Mouse (Mus musculus): ENCODE measurements around the gene Pilra.
"Not testable (repeated sequence)": the region's sequence is repeated elsewhere in the genome, so short reads cannot be mapped to it uniquely, and the experiment has no call there.

The Pilra gene

DNA sequence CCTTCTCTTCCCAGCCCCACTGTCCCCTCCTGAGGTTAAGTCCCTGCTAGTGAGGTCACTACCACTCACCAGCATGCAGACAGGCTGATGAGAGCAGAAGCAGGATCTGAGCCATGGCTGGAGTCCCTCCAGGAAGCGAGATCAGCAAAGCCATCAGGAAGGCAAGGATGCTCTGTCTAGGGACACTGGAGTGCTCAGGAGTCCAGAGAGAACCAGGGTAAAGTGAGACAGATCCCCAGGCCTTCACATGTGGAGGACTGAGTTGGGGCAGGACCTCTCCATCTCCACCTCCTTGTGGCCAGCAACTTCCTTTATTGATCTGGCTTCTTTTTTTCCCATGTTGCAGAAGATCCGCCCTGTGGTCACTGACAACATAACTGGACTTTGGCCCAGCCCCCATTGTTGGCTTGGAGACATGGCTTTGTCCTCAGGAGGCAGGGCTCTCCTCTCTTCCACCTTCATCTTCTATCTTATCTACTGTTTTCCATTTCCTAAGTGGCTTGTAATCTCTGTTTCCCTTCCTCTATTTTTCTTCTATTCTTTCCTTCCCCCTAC is at the start of gene Pilra:
TSS of gene Pilra (minus strand) at position 316 of the 555 bp plus-strand sequence.
- not testable (repeated sequence) for DNase-seq

DNA sequence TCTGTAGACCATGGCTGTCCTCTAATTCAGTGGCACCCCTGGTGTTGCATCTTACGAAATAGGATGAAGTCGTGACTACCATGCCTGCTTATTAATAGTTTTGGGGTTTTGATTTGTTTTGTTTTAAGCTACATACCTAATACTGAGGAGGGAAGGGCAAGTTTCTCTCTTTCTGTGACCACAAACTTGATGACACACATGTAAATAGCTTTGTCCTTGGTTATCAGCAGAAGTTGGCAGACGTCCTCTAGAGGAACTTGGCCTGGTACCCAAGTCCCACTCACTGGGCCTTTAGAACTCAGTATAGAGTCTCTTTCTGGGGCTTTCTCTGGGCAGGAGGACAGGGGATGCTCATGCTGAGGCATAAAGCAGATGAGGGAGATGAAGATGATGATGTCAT is 47.3 kb upstream of the Pilra start:
- no peak for DNase-seq

DNA sequence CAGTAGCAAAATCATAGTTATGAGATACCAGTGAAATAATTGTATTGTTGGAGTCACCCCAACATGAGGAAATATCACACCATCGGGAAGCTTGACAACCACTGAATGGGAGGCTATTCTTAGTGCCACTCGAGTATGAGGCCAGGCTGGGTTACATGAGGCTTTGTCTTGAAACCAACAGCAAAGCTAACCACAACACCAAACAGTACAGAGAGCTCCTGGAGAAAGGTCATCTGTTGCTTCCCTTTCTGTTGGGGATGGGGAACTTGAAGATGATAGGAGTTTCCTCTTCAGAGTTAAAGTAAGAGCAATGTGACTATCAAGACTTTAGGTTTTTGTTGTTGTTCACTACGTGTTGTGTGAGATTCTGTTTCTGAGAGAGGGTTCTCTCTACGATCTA is 46.8 kb upstream of the Pilra start:
- no peak for DNase-seq

DNA sequence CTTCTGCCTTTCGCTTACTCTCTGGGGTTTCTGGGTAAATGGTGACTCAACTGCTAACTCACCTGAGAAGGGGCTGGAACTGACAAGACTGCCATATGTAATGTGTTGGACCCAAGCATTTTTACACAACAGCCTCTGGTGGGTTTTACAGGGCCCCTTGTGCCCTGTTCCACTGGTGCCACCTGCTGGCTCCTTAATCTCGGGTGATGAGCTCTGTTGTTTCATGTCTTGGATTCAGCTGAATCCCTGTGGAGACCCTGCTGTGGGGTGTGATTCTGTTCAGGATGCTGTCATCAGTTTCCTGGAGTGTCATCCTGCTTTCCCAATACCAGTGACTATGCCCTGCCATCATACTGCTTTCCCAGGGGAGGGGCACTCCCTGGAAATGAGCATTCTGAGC is 41.8 kb upstream of the Pilra start:
- DNase-seq: peak; percentile 45

DNA sequence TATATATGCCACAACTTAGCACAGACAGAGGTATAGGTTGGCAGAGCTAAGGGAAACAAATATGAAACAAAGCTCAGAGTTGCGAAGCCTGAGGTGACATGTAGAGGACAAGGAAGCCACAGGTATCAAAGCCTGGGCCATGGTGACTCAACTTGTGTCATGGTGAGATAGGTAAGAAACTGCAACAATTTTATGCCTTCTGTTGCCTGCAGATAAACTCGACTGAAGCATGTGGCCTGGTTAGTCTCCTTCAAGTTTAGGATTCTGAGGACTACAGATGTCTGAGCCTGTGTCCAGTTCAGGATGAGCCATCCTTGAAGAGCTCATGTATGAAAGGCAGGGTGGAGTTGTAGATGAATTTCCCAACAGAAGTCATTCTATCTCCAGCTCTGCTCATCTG is 39.0 kb upstream of the Pilra start:
- DNase-seq: no peak

DNA sequence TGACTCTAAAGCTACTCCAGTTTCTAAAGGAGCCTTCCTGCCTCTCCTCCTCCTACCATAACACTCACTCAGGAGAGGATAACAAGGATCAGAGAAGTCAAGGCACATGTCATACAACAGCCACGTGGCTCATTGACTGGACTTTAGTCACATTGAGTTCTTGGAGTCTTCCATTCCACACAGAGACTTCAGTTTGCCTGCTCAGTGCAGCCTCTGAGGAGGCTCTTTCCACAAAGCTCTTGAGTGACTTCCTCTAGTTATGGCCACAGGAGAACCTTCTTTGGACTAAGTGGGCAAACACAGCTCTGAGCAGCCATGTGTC is 36.3 kb upstream of the Pilra start:
- not testable (repeated sequence) for DNase-seq

DNA sequence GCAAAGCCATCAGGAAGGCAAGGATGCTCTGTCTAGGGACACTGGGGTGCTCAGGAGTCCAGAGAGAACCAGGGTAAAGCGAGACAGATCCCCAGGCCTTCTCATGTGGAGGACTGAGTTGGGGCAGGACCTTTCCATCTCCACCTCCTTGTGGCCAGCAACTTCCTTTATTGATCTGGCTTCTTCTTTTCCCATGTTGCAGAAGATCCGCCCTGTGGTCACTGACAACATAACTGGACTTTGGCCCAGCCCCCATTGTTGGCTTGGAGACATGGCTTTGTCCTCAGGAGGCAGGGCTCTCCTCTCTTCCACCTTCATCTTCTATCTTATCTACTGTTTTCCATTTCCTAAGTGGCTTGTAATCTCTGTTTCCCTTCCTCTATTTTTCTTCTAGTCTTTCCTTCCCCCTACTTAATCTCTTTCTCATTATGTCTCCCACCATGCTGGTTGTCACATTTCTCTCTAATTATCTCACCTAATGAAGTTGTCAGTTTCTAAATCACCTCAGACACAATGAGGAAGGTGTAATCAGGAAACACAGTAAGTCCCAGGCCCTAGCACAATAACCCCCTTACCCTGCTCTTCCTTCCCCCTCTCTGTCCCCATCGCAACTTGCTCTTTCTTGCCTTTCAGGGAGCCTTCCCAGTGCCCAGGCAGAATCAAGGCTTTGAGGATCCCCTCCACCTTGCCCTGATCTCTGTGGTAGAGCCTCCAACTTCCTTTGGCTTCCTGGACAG is 35.7 kb upstream of the Pilra start, which contains the start of gene Pilrb2:
TSS of gene Pilrb2 (minus strand) at position 172 of the 737 bp plus-strand sequence.
- not testable (repeated sequence) for DNase-seq

DNA sequence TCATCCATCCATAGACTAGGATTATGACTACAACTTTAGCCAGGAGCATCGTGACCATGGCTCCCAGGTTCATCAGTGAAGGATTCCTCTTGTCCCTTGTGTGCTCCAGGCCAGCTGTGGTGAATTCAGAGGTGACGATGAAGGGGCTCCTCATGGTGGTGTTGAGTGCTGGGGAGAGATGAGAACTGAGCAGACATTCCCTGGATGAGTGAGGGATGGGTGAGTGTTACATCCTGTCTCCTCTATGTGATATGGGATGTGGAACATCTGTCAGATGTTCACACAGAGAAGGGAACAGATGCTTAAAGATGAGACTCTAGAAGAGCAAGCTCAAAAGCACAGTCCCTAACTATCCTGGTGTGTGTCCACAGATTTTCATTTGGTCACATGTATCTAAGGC is 32.5 kb upstream of the Pilra start:
- not testable (repeated sequence) for DNase-seq

DNA sequence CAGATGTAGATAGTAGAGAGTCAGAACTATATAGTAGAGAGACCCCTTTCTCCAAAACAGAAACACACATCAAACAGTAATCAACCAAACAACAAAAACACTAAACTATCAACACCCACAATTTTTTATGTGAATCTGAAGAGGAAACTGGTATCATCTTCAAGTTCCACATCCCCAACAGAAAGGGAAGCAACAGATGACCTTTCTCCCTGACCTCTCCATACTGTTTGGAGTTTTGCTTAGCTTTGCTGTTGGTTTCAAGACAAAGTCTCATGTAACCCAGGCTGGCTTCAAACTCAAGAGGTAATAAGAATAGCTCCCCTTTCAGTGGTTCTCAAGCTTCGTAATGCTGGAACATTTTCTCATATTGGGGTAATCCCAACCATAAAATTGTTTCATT is 27.9 kb upstream of the Pilra start:
- DNase-seq: not testable (repeated sequence)

DNA sequence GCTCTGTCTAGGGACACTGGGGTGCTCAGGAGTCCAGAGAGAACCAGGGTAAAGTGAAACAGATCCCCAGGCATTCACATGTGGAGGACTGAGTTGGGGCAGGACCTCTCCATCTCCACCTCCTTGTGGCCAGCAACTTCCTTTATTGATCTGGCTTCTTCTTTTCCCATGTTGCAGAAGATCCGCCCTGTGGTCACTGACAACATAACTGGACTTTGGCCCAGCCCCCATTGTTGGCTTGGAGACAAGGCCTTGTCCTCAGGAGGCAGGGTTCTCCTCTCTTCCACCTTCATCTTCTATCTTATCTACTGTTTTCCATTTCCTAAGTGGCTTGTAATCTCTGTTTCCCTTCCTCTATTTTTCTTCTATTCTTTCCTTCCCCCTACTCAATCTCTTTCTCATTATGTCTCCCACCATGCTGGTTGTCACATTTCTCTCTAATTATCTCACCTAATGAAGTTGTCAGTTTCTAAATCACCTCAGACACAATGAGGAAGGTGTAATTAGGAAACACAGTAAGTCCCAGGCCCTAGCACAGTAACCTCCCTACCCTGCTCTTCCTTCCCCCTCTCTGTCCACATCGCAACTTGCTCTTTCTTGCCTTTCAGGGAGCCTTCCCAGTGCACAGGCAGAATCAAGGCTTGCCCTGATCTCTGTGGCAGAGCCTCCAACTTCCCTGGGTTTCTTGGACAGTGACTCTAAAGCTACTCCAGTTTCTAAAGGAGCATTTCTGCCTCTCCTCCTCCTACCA is 22.1 kb upstream of the Pilra start, which contains the start of gene Pilrb1:
TSS of gene Pilrb1 (minus strand) at position 147 of the 751 bp plus-strand sequence.
- DNase-seq: not testable (repeated sequence)

DNA sequence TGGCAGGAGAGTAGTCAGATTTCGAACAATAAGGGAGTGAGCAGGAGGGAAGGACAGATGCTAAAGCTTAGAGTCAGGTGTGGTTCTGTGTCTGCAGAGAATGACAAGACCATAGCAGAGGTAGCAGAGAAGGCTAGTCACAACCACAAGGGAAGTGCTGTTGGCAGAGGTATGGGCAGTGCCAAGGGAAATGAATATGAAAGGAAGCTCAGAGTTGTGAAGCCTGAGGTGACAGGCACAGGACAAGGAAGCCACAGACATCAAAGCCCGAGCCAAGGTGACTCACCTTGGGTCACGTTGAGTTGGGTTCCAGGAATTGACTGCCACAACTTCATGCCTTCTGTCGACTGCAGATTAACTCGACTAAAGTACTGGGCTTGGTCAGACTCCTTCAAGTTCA is 20.8 kb upstream of the Pilra start:
- peak; percentile 8 for DNase-seq

DNA sequence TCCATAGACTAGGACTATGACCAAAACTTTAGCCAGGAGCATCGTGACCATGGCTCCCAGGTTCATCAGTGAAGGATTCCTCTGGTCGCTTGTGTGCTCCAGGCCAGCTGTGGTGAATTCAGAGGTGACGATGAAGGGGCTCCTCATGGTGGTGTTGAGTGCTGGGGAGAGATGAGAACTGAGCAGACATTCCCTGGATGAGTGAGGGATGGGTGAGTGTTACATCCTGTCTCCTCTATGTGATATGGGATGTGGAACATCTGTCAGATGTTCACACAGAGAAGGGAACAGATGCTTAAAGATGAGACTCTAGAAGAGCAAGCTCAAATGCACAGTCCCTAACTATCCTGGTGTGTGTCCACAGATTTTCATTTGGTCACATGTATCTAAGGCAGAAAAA is 18.8 kb upstream of the Pilra start:
- DNase-seq: not testable (repeated sequence)

DNA sequence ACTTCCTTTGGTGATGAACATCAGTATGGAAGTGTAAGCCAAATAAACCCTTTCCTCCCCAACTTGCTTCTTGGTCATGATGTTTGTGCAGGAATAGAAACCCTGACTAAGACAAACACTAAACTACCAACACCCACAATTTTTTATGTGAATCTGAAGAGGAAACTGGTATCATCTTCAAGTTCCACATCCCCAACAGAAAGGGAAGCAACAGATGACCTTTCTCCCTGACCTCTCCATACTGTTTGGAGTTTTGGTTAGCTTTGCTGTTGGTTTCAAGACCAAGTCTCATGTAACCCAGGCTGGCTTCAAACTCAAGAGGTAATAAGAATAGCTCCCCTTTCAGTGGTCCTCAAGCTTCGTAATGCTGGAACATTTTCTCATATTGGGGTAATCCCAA is 14.2 kb upstream of the Pilra start:
- DNase-seq: not testable (repeated sequence)

DNA sequence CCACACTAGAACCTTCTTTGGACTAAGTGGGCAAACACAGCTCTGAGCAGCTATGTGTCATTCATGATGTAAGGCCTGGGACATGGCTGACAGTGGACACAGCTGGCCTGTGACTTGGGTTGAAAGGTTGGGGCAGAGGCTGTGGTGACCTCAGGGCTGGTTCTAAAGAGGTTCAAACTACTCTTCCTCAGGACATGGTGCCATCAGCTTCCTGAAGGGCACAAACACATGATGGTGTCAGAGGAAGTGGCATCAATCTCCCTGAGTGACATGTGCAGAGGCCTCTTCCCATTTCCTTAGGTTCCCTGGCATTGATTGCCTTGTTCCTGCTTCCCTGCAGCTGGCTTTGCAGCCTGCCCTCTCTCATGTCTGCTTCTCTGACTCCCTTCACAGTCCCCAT is 1.0 kb upstream of the Pilra start:
- DNase-seq: not testable (repeated sequence)

DNA sequence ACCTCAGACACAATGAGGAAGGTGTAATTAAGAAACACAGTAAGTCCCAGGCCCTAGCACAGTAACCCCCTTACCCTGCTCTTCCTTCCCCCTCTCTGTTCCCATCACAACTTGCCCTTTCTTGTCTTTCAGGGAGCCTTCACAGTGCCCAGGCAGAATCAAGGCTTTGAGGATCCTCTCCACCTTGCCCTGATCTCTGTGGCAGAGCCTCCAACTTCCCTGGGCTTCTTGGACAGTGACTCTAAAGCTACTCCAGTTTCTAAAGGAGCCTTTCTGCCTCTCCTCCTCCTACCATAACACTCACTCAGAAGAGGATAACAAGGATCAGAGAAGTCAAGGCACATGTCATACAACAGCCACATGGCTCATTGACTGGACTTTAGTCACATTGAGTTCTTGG is 530 bp upstream of the Pilra start:
- no peak for DNase-seq

DNA sequence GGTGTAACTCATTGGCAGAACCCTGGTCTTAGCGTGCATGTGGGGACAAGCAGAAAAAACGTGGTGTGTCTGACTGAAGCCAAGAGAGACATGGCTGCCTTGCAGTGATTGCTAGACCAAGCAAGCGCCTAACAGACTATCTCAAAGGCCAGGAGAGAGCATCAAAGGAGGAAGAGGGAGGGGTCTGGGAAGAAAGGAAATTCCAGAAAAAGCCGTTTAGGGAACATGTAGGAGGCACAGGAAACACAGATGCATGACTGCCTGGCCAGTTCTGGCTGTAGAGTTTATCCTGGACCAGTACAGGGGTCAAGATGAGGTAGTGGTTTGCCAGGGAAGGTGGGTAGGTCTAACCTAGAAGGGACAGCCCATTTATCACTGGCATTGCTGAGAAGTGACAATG is 2.6 kb downstream of the Pilra start:
- DNase-seq: no peak

DNA sequence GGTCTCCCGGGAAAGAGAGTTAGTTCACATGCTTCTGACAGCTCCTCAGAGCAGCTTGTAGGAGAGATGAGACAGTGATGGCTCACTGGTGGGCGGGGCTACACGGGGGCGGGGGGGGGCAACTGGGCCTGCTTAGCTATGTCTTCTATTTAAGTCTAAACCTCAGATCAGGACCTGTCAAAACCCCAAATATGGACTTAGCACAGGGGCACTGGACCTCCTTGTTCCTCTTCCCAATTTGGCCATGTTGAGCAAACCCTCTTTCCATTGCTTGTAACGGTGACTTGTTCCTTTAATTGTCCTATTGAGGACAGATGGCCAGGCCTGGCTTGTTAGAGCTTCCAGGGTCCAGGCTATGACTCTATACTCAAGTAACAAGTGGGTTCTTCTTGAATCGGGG is 4.6 kb downstream of the Pilra start:
- no peak for DNase-seq

DNA sequence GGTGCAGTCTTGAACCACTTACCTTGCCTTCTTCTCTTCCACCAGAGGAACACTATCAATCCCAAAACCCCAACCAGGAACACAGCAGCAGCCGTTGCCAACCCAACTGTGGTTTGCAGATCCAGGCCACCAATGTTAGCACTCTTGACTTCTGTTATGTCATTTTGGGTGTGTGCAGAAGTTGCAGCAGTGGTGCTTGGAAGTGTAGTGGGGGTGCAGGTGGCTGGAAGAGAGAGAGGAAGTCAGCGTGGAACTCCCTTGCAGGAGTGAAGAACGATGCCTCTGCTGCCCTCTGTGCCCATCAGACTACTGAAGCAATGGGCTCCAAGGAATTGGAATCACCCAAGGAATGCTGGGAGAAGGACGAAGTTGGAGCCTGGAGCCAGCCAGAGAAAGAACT is 5.0 kb downstream of the Pilra start:
- DNase-seq: no peak

DNA sequence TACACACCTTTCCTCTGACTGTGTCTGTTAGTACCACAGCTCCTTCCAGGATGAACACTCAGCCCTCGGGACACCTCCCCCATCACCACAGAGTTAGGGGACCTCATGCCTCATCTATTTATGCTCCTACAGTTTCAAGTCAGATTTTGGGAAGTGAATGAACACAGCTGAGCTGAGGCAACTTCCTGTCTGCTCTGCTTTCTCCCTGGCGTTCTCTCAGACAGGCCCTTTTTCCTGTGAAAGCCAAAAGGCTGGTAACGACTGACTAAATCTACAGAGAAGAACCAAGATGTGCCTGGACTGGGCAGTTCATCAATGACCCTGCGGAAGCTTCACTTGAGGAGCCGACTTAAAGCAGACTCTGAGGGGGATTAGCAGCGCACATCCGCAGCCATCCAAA is 5.8 kb downstream of the Pilra start:
- no peak for DNase-seq

DNA sequence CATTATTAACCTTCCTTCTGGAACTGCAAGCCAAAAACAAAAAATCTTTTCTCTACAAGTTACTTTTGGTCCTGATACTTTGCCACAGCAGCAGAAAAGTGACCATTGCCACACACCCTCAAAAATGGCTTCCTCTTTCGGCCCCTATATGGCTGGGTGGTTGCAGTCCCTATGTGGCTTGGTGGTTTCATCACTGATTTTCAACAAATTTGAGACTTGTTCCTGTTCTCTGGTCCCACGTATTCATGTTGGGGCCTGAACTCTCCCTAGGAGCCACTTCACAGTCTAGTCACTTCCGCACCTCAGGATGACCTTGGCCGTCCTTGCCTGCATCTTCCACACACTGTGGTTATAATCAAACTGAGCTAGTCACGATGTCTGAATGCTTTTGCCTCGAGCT is 7.4 kb downstream of the Pilra start:
- no peak for DNase-seq

DNA sequence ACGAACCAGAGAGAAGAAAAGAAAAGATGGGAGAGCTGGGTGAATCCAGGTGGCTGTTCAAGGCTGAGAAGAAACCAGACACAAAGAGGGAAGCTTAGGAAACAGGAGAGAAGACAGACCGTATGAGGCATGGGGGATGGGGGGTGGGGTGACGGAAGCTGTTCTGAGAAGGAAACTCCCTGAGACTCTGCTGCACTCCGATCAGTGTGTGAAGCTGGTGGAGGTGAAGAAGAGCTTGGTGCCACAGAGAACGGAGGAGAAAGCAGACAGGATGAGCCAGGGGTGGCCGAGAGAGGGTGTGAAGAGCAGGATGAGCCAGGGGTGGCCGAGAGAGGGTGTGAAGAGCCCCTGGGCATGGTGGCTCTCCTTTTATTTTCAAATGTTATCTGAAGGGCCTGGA is 9.7 kb downstream of the Pilra start:
- DNase-seq: no peak

DNA sequence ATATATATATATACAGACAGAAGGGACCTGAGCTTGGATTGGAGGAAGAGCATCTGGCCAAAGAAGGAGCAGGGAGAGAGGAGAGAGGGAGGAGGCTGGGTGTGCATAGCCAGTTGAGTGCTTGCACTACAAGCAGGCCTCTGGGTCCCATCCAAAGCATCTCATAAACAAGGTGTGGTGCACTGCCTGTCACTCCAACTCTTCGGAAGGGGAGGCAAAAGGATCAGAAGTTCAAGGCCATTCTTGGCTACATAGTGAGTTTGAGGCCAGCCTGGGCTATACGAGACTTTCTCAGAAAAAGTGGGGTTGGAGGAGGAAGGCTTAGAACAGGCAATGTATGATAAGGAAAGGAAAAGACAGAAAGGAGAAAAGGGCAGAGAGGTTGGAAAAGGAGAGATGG is 10.1 kb downstream of the Pilra start:
- no peak for DNase-seq

DNA sequence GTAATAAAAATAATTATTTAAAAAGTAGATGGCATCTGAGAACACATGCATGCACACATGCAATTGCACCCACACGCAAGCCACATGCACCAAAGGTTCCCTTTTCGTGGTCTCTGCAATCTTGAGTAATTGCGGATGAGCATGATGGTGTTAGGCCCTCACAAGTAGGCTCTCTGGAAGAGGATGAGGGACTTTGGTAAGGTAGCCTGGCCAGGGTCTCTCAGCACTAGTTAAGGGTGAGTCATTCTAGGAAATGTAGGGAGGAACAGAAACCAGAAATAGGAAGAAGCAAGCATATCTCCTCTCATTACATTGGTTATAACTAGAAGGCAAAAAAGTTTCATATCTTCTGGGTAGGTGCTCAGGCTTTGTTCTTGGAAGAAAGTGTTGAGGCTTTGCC is 11.1 kb downstream of the Pilra start:
- no peak for DNase-seq

DNA sequence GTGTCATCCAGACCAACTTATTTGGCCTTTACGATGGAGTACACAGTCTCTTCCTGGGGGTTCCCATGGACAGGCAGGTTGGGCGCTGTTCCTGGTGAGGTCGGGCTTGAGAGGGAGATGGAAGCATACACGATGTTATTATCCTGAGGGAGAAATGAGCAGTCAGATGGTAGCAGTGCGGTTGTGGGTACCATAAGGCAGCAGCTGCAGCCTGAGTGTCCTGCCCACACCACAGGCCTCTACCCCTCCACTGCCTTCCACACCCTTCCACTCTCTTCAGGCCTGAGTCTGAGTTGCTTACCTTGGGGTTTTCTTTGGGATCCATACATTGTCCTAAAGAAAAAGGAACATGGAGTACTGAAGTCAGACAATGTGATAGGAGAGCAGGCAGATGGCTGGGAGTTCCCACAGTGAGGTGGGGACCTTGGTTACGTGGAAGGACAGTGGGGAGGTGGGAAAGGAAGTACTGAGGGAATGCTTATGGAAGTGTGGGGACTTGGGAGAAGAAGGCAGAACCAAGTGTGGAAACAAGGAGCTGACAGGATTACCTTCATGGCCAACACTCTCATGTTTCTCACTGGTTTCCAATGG is 12.5 kb downstream of the Pilra start:
- DNase-seq: no peak

All from thymus, postnatal 14 days (tissue).